Mouse (Mus musculus) liver, adult 2 months (tissue): ENCODE results near the gene Arhgap10. TPM values are rescaled to one million over a fixed set of nuclear protein-coding genes. Genes with fewer than 3 reads are reported as not detected.
A peak's percentile ranks its signal among the peaks of the same experiment; 100 is the strongest.

ENCODE experiments used
- DNase-seq: peaks from one replicate; pipeline ENCODE4 v3.0.0-alpha.2; 2011; ENCODE audit warnings: low read depth, low spot score; ENCODE audit errors: extremely low read depth
- H3K27ac ChIP-seq: fragments of 200-500 bp; replicated peaks from 2 replicates; pipeline ENCODE4 v1.5.1; 2012; ENCODE audit warnings: low read depth, mild to moderate bottlenecking, control low read depth, inconsistent platforms, low read length; ENCODE audit not compliant: insufficient read depth
- H3K27me3 ChIP-seq: fragments of 200-500 bp; 2 replicates; pipeline ENCODE4 v1.6.1; 2012; ENCODE audit warnings: mild to moderate bottlenecking, moderate library complexity, low read length, inconsistent platforms; ENCODE audit not compliant: control insufficient read depth, insufficient read depth
- H3K36me3 ChIP-seq: fragments of 200-500 bp; 2 replicates; pipeline ENCODE4 v1.6.1; 2012; ENCODE audit warnings: low read length, inconsistent platforms; ENCODE audit not compliant: control insufficient read depth, insufficient read depth
- H3K4me1 ChIP-seq: fragments of 200-500 bp; 2 replicates; pipeline ENCODE4 v1.6.1; 2011; ENCODE audit warnings: low read length; ENCODE audit not compliant: control insufficient read depth, insufficient read depth
- H3K4me3 ChIP-seq: fragments of 200-500 bp; 2 replicates; pipeline ENCODE4 v1.5.1; 2011; ENCODE audit warnings: low read depth, mild to moderate bottlenecking, control low read depth, low read length, moderate library complexity; ENCODE audit not compliant: insufficient read depth
- H3K79me2 ChIP-seq: fragments of 200-500 bp; 2 replicates; pipeline ENCODE4 v1.6.1; 2012; ENCODE audit warnings: inconsistent platforms, mild to moderate bottlenecking, low read length, moderate library complexity; ENCODE audit not compliant: control insufficient read depth, insufficient read depth
- H3K9ac ChIP-seq: fragments of 200-500 bp; 2 replicates; pipeline ENCODE4 v1.6.1; 2012; ENCODE audit warnings: low read depth, mild to moderate bottlenecking, control low read depth, inconsistent platforms, low read length
- CTCF ChIP-seq: fragments of 200-500 bp; IDR thresholded peaks from 2 replicates; pipeline ENCODE4 v1.5.1; 2011; ENCODE audit warnings: low read depth, low read length, control low read depth
- POLR2A ChIP-seq: fragments of 200-500 bp; IDR thresholded peaks from 2 replicates; pipeline ENCODE4 v1.6.1; 2011; ENCODE audit warnings: low read length, control low read depth; ENCODE audit not compliant: insufficient read depth; ENCODE audit errors: extremely low read depth
- WGBS: fragments of 180-500 bp; shearing (Covaris S2); methylation state at CpG from one replicate; pipeline ENCODE4 v1.1.7; 2018; 5-methylcytosine and 5-hydroxymethylcytosine counted together
- polyA plus RNA-seq: library from polyadenylated mRNA; depleted of rRNA; stranded (reverse); fragments of >200 nt; gene quantifications from 2 replicates; pipeline ENCODE4 v1.2.3, GENCODE M21; 2012
- total RNA-seq: library from RNA; depleted of rRNA; stranded (reverse); fragments of >200 nt; gene quantifications from 2 replicates; pipeline ENCODE4 v1.2.3, GENCODE M21; 2014

Gene Arhgap10
- total and polyA plus RNA-seq, 2 experiments = 0.88 to 1.8 TPM

GRCm38 (mm10) chr8:77453836-77454235, 63.9 kb downstream of the Arhgap10 start:
- no peaks in the 10 kb centered on the region for H3K36me3 ChIP-seq
- no peak overlapping the region for H3K4me3 ChIP-seq
- no peak overlapping the region for H3K9ac ChIP-seq
- H3K27me3 ChIP-seq = no peaks in the 10 kb centered on the region
- no peaks in the 10 kb centered on the region for H3K4me1 ChIP-seq
- 92% methylated on average over 9 of the region's 9 CpGs for WGBS
- H3K79me2 ChIP-seq = no peaks in the 10 kb centered on the region
- TF ChIP-seq CTCF (no peak), POLR2A (no peak)
- H3K27ac ChIP-seq = no peak overlapping the region
- DNase-seq = no peak

GRCm38 (mm10) chr8:77451466-77452382, 66.0 kb downstream of the Arhgap10 start:
- TF ChIP-seq CTCF (no peak), POLR2A (no peak)
- peak; percentile 33 for DNase-seq
- H3K79me2 ChIP-seq = no peaks in the 10 kb centered on the region
- no peak overlapping the region for H3K4me3 ChIP-seq
- no peak overlapping the region for H3K9ac ChIP-seq
- H3K36me3 ChIP-seq = no peaks in the 10 kb centered on the region
- no peak overlapping the region for H3K27ac ChIP-seq
- WGBS = 87% methylated on average over 21 of the region's 21 CpGs
- no peaks in the 10 kb centered on the region for H3K27me3 ChIP-seq
- H3K4me1 ChIP-seq = no peaks in the 10 kb centered on the region

- WGBS = 89% methylated on average over 5 of the region's 5 CpGs
- no peak overlapping the region for H3K9ac ChIP-seq
- TF ChIP-seq CTCF = no peak
- TF ChIP-seq POLR2A = no peak
- no peak for DNase-seq
- no peaks in the 10 kb centered on the region for H3K27me3 ChIP-seq
- H3K27ac ChIP-seq = no peak overlapping the region
- no peaks in the 10 kb centered on the region for H3K4me1 ChIP-seq
- H3K4me3 ChIP-seq = no peak overlapping the region
- H3K79me2 ChIP-seq = no peaks in the 10 kb centered on the region
- no peaks in the 10 kb centered on the region for H3K36me3 ChIP-seq
Measured at GRCm38 (mm10) chr8:77451052-77451451, 66.7 kb downstream of the Arhgap10 start.

GRCm38 (mm10) chr8:77446294-77446693, 71.5 kb downstream of the Arhgap10 start:
- DNase-seq = no peak
- 97% methylated on average over 12 of the region's 12 CpGs for WGBS
- Histone ChIP-seq H3K79me2 (no peaks in the 10 kb centered on the region; the same call in 1 of the 2 replicates), H3K36me3 (no peaks in the 10 kb centered on the region), H3K4me3 (no peak overlapping the region), H3K4me1 (no peaks in the 10 kb centered on the region), H3K9ac (no peak overlapping the region), H3K27me3 (no peaks in the 10 kb centered on the region), H3K27ac (no peak overlapping the region)
- TF ChIP-seq CTCF = no peak
- TF ChIP-seq POLR2A = no peak

GRCm38 (mm10) chr8:77445642-77446041, 72.1 kb downstream of the Arhgap10 start:
- DNase-seq = no peak
- no peak overlapping the region for H3K9ac ChIP-seq
- TF ChIP-seq CTCF (no peak), POLR2A (no peak)
- no peaks in the 10 kb centered on the region for H3K27me3 ChIP-seq
- no peaks in the 10 kb centered on the region; the same call in 1 of the 2 replicates for H3K79me2 ChIP-seq
- H3K27ac ChIP-seq = no peak overlapping the region
- H3K4me3 ChIP-seq = no peak overlapping the region
- WGBS = 89% methylated on average over 3 of the region's 3 CpGs
- H3K36me3 ChIP-seq = no peaks in the 10 kb centered on the region
- H3K4me1 ChIP-seq = no peaks in the 10 kb centered on the region

- H3K4me1 ChIP-seq = no peaks in the 10 kb centered on the region
- H3K27me3 ChIP-seq = no peaks in the 10 kb centered on the region
- DNase-seq = peak; percentile 23
- no peak overlapping the region for H3K4me3 ChIP-seq
- WGBS = 80% methylated on average over 10 of the region's 10 CpGs
- no peak overlapping the region for H3K9ac ChIP-seq
- no peaks in the 10 kb centered on the region for H3K36me3 ChIP-seq
- H3K79me2 ChIP-seq = no peaks in the 10 kb centered on the region; the same call in 1 of the 2 replicates
- H3K27ac ChIP-seq = no peak overlapping the region
- no peak for TF ChIP-seq CTCF
- no peak for TF ChIP-seq POLR2A
Measured at GRCm38 (mm10) chr8:77444166-77444870, 73.4 kb downstream of the Arhgap10 start.
